Mouse (Mus musculus) mesoderm, embryonic 11.5 days (tissue): ENCODE results near the gene Lmnb2.

ENCODE experiments used
- DNase-seq: peaks from one replicate; pipeline ENCODE4 v3.0.0-alpha.2; 2012; ENCODE audit warnings: low read depth, low spot score

Gene Lmnb2

GRCm38 (mm10) chr10:80900318-80901247 lies 17.5 kb downstream of the Lmnb2 start, which contains the start of gene Timm13:
TSS of gene Timm13 (minus strand) at chr10:80900969.
- peak; percentile 100 for DNase-seq

- DNase-seq = no peak
These were observed 18.3 kb downstream of the Lmnb2 start for GRCm38 (mm10) chr10:80899591-80900317.

- no peak for DNase-seq
These were observed 19.0 kb downstream of the Lmnb2 start for GRCm38 (mm10) chr10:80899074-80899473.

- peak; percentile 18 for DNase-seq
These were observed 20.1 kb downstream of the Lmnb2 start for GRCm38 (mm10) chr10:80897861-80898510.

GRCm38 (mm10) chr10:80896581-80897485 lies 21.2 kb downstream of the Lmnb2 start:
- no peak for DNase-seq

- no peak for DNase-seq
These were observed 22.3 kb downstream of the Lmnb2 start for GRCm38 (mm10) chr10:80895697-80896096.

GRCm38 (mm10) chr10:80895100-80895499 lies 22.9 kb downstream of the Lmnb2 start:
- DNase-seq = no peak

GRCm38 (mm10) chr10:80887181-80887580 lies 30.9 kb downstream of the Lmnb2 start:
- no peak for DNase-seq

GRCm38 (mm10) chr10:80881301-80881700 lies 36.7 kb downstream of the Lmnb2 start:
- DNase-seq = peak; percentile 68

- no peak for DNase-seq
These were observed 37.1 kb downstream of the Lmnb2 start for GRCm38 (mm10) chr10:80880901-80881300.

- peak; percentile 77 for DNase-seq
These were observed 37.9 kb downstream of the Lmnb2 start for GRCm38 (mm10) chr10:80880131-80880641.

GRCm38 (mm10) chr10:80876594-80876993 lies 41.5 kb downstream of the Lmnb2 start:
- DNase-seq = no peak

GRCm38 (mm10) chr10:80876028-80876427 lies 42.0 kb downstream of the Lmnb2 start:
- DNase-seq = peak; percentile 67

GRCm38 (mm10) chr10:80874035-80874434 lies 44.0 kb downstream of the Lmnb2 start:
- no peak for DNase-seq

GRCm38 (mm10) chr10:80871581-80871980 lies 46.5 kb downstream of the Lmnb2 start, which contains the start of gene Tmprss9:
TSS of gene Tmprss9 (plus strand) at chr10:80871848.
- DNase-seq = no peak

- no peak for DNase-seq
These were observed 47.1 kb downstream of the Lmnb2 start for GRCm38 (mm10) chr10:80870993-80871392.

- no peak for DNase-seq
These were observed 53.6 kb downstream of the Lmnb2 start for GRCm38 (mm10) chr10:80864446-80864845.

GRCm38 (mm10) chr10:80862305-80862704 lies 55.7 kb downstream of the Lmnb2 start:
- DNase-seq = no peak

- DNase-seq = no peak
These were observed 59.6 kb downstream of the Lmnb2 start for GRCm38 (mm10) chr10:80858350-80858935.

- no peak for DNase-seq
These were observed 60.2 kb downstream of the Lmnb2 start for GRCm38 (mm10) chr10:80857848-80858247.
